Mouse (Mus musculus) liver, adult (tissue): ENCODE data around the gene Nfasc.

ENCODE experiments used
- GATA4 ChIP-seq: IDR thresholded peaks from 2 replicates; pipeline ENCODE4 v1.6.1; 2014; ENCODE audit warnings: mild to moderate bottlenecking, low read length; ENCODE audit not compliant: insufficient replicate concordance

Gene Nfasc

DNA sequence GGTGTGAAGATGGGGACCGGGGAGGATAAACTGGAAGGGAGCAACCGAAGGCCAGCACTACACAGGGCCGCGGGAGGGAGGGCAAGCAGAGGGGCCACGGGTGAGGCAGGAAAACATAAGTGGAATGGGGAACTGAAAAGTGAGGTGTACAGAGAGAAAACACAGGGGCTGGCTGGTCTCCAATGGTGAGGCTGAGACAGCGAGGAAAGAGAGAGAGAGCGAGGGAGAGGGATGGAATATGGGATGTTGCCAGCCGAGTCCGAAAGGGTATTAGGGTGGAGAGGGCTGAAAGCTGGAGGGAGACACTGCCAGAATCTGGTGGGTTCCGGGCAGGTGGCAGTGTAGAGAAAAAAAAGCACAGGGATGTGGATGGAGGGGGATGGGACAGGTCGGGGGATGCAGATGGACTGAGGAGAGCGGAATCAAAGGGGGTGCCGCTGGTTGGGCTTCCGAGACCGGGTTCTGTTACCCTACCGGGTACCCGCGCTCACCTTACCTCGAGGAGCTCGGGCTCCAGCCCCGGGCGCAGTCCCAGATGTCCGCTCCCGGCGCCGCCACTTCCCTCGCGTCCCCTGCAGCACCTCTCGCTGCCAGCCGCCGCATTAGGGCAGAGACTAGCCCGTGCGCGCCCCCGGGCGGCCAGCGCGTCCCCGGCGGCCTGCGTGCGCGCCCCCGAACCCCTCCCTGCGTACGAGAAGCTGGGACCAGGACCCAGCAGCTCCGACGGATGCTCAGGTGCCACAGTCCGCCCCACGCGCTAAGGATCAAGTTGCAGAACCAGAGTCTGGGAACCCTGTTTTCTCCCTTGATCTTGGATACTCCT is at the start of gene Nfasc:
TSS of gene Nfasc (minus strand) at position 623 of the 823 bp plus-strand sequence.
- TF ChIP-seq GATA4 = no peak

DNA sequence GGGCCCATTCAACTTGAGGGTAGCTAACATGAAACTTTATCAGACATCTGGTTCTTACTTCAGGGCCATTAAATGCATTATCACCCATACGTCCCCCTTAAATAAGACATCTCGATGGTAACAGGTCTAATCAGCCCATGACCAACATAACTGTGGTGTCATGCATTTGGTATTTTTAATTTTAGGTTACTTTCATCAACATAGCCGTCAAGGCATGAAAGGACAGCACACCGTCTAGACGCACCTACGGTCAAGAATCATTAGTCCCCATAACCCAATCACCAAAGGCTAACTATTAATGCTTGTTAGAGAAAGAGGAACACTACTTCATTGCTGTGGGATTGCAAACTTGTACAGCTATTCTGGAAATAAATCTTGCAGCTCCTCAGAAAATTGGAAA is 49.5 kb upstream of the Nfasc start:
- TF ChIP-seq GATA4 = no peak

DNA sequence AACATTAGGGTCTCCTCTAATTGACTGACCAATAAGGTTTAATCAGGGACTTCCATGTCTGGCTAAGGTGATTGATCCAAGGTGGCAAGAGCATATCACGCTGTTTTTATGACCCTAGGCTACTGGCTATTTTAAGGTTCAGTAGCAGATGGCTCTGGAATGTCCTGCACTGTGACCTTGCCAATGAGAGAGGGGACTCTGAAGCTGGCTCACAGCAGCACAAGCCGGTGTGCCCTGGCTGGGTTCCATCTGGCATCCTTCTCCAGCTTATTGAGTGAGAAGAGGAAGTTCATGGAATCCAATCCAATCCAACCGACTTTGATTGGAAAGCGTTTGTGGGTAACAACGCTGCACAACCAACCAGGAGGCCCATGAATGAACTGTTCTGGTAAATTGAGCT is 45.3 kb upstream of the Nfasc start:
- TF ChIP-seq GATA4 = no peak

DNA sequence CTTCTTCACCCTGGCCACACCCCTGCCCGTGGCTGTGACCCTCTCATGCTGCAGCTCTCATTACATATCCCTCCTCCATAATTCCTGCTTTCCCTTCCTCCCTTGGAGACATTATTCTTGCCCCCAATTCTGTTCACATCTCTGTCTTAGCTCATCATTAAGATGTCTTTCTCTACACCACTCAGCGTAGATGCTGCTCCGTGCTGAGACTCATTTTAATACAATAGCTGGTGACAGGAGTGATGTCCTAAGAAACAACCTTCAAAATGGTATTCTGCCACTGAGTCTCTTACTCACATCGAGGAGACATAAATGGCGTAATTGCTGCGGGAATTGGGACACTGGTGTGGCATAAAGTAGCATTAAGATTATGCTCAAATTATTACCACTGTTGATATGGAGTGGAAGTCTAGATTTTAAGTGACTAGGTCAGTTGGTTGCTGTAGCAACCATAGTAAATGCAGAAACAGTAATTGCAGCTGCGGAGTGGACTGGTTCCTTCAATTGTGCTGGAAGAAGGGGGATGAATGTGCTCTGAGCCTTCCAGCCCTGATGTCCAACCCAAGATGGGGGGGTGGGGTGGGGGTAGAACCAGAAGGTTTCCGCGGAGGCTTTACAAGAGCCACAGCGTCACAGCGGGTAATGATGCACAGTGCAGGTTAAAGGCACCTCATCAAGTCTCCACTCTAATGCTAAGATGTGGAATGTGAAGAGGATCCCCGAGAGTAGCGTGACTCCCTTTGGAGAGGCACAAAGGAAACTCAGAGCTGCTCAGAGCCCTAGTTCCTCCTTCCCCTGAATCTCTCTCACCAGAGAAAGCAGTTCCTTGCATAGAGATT is 40.2 kb upstream of the Nfasc start:
- TF ChIP-seq GATA4 = no peak

DNA sequence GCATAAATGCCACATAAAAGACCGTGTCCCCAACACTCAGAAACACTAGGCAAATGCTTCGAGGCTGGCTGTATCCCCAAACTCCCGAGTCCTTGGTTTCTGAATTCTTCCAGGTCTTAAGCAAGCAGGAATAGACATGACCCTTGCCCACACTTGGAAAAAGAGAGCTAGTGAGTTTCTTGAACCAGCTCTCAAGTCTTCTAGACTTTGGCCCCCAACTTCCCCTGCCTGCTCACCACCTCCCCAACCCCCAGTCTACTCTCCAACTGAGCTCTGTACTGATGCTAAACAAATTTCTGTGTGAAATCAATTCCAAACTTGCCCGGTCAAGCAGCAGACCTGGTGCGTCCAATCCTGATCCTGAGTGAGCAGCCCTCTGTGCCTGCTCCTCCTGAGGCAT is 39.4 kb upstream of the Nfasc start:
- no peak for TF ChIP-seq GATA4

DNA sequence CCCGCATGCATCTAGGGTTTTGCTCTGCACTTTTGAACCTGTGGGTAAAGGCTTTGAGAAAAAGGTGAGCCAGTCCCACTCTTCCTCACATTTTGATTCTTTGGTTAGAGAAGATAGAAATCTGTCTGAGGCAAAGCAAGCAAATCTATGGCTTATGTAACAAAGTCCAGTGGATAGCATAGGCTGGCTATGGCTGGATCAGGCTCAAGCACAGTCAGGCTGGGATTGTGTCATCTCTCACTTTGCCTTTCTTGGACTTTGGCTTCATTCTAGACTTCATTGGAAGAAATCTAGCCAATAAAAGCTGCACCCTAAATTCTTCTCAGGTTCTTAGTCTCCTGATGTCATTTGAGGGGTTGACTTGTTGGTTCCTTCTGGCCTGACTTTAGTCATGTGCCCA is 38.7 kb upstream of the Nfasc start:
- TF ChIP-seq GATA4 = no peak

DNA sequence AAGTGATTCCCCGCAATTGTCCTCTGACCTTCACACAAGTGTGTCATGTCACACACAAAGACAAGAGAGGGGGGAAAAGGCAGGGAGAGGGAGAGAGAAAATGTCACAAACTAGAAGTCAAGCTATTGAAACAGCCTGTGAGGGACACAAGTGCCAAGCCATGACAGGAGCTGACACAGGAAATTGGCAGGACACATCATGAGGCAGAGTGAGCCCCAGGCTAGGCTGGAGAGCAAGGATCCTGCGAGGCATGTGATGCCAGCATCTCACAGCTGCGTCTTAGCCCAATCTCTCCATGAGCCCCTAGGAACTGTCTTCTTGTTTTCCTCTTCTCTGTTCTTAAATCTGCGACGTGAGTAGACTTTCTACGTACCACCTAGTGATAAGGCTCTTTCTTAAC is 33.4 kb upstream of the Nfasc start:
- no peak for TF ChIP-seq GATA4

DNA sequence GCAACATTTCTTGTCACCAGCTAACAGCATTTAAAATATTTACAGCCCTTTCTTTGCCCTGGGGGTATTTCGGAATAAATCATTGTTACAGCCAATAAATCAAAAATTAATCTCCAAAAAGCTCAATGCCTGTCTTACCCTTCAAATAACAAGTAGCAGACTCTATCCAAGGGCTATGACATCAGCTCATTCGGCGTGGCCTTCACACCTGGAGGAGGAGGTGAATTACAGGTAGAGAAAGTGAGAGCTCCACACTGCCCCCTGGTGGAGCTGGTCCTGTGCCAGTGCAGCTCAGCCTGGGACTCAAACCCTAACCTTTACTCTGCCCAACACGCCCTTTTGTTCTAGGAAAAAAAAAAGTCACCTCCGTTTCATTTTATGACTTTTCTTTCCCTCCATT is 29.8 kb upstream of the Nfasc start:
- no peak for TF ChIP-seq GATA4

DNA sequence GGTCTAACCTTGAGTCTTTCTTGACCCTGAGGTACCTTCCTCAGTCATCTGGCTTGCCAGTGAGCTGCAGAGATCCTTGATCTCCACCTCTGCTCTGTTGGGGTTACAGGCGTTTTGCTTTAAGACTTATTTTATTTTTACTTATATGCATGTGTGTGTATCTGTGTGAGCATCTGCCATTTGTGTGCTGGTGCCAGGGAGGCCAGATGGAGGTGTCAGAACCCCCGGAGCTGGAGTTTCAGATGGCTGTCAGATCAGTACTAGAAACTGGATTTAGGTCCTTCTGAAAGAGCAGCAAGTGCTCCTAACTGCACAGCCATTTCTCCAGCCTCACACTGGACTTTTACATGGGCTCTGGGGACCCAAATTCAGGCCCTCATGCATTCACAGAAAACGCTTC is 28.0 kb upstream of the Nfasc start:
- no peak for TF ChIP-seq GATA4

DNA sequence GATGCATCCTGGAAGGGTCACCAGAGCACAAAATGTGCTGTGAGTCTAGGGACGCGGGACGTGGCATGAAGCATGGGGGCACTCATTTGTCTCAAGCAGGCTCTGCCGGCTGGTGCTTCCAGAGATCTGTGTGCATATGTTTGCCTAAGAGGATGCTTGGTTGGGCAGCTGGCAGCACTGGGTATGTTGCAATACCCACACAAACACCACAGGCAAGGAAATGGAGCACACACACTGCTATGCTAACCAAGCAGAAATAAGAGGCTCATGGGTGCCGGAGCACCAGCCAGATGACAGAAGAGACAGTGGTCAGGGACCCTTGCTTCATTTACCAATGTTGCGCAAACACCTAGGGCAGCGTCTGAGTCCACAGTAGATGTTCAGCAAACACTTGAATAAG is 25.8 kb upstream of the Nfasc start:
- no peak for TF ChIP-seq GATA4

DNA sequence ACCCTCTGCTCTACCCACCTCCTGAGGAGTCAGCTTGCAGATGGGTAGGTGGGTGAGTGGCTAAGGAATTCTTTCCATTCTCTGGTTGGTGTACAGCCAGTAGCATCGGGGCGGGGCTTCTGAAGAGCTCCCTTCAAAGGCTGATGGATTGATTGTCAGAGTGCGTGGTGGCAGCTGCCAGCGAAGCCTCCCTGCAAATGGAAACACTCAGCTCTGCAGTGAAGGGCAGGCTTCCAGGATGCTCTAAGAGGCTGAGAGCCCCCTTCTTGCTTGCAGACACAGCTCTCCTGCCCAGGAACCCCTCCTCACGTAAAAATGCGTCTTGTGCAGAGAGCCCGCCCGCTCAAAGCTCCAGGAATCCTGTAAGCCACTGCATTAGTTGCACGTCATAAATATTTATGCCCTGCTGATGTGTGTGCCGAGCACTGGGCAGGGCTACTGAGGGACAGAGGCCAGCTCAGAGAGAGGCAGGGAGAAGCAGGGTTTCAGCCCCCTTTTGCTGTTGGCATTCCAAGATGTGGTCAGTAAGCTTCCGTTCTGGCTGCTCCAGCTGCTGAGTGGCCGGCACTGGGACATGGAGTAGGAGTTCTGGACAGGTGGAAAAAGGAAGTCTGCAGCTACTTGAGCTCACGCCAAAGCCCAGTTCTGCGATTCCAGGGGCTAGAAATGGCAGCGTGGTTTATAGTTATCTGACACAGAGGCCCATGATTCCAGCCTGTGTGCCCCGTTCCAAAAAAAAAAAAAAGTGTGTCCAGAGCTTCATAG is 24.5 kb upstream of the Nfasc start:
- TF ChIP-seq GATA4 = no peak

DNA sequence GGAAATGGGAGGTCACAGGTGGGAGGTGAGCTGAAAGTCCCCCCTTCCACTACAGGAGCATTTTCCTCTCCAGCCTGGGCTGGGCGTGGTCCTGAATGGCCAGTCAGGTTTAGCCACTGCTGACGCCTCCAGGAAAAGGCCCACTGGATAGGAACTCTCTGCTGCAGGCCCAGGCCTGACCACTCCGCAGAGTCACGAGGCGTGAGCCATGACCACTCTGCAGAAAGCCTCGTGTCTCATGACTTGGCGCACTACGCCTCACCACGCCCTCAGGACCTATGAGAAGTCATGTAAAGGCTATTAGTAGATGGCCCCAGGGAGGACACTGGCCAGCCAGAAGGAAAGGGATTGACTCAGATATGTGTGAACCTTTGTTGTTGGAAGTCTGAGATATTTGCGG is 23.6 kb upstream of the Nfasc start:
- TF ChIP-seq GATA4 = no peak

DNA sequence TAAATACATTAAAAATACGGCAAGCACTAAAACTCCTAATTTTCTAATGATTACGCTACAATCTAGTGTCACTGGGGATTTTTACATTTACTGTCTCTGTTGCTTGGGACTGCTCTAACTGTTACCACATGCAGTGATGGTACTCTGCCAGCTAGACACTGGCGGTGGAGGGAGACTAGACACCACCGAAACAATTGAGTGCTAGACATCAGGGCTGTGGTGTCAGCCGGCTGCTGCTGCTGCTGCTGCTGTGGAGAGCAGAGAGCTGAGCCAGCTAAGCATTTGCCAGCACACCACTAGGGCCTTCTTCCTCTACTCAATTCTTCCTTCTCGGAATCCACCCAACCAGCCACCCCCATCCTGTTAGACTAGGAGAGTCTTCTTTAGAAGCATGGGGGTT is 17.8 kb upstream of the Nfasc start:
- TF ChIP-seq GATA4 = no peak

DNA sequence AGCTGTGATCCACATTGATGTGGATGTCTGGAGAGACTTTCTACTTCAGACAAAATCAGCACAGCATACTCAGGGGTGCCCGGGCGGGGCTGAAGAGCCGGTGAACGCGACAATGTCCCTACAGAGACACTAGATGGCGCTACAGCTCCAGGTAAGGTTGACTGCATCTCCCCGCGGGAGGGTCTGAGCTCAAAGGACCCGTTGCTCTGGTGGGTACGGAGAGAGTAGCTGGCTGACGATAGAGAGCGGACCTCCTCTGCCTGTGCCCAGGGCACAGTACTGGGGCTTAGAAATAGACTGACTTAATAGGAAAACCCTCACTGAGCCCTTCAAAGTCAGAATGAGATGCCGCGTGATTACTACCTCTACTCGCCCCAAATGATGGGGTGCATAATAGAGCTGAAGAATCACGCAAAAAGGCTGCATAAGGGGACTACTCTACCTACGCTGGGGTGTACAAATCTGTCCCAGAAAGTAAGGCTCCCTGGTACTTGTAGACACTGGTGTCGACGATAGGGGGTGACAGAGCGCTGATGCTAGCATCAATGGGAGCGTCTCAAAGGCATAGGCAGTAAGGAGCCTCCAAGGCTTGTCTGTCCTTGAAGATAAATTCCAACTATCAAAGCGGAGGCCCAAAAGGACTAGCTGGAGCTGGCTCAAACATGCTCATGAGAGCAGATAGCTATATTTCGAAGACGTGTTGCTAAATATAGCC is 17.2 kb upstream of the Nfasc start:
- TF ChIP-seq GATA4 = no peak

DNA sequence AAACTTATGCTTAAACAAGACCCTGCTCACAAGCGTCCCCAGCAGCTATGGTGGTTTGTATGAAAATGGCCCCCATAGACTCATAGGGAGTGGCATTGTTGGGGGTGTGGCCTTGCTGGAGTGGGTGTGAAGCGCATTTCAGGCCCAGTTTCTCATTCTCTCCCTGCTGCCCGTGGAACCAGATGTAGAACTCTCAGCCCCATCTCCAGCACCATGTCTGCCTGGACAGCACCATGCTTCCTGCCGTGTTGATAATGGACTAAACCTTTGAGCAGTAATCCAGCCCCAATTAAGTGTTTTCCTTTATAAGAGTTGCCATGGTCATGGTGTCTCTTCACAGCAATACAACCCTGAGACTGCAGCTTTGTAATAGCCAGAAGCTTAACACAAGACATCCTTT is 13.6 kb upstream of the Nfasc start:
- no peak for TF ChIP-seq GATA4
